Mouse (Mus musculus) forebrain, embryonic 11.5 days (tissue): ENCODE measurements around the gene Apol7a. TPM values are rescaled to one million over a fixed set of nuclear protein-coding genes. Genes with fewer than 3 reads are reported as not detected.
"Not testable (repeated sequence)": the region's sequence is repeated elsewhere in the genome, so short reads cannot be mapped to it uniquely, and the experiment has no call there.

ENCODE experiments used
- ATAC-seq: fragments of 200-750 bp; cut with Nextera tagmentation; replicated peaks from 2 replicates; pipeline ENCODE4 v1.8.0; 2017; ENCODE audit warnings: moderate TSS enrichment; ENCODE audit not compliant: low FRiP score
- DNase-seq: peaks from one replicate; pipeline ENCODE4 v3.0.0-alpha.2; 2017; ENCODE audit warnings: low spot score
- H3K27ac ChIP-seq: fragments of 300-500 bp; sonication (generic); 2 replicates; pipeline ENCODE4 v1.5.1; 2014; ENCODE audit warnings: low read depth, low read length
- H3K27me3 ChIP-seq: fragments of 300-500 bp; sonication (generic); 2 replicates; pipeline ENCODE4 v1.6.1; 2014; ENCODE audit warnings: mild to moderate bottlenecking, low read length, mixed read lengths; ENCODE audit not compliant: control insufficient read depth, insufficient read depth
- H3K36me3 ChIP-seq: fragments of 300-500 bp; sonication (generic); 2 replicates; pipeline ENCODE4 v1.6.1; 2014; ENCODE audit warnings: mild to moderate bottlenecking, low read length, moderate library complexity, mixed read lengths; ENCODE audit not compliant: control insufficient read depth, insufficient read depth
- H3K4me1 ChIP-seq: fragments of 300-500 bp; sonication (generic); replicated peaks from 2 replicates; pipeline ENCODE4 v1.6.1; 2014; ENCODE audit warnings: low read length, mixed read lengths; ENCODE audit not compliant: control insufficient read depth, insufficient read depth
- H3K4me2 ChIP-seq: fragments of 300-500 bp; sonication (generic); 2 replicates; pipeline ENCODE4 v1.6.1; 2014; ENCODE audit warnings: low read depth, mild to moderate bottlenecking, low read length, moderate library complexity, mixed read lengths; ENCODE audit not compliant: severe bottlenecking
- H3K4me3 ChIP-seq: fragments of 300-500 bp; sonication (generic); 2 replicates; pipeline ENCODE4 v1.5.1; 2014; ENCODE audit warnings: low read depth, low read length
- H3K9ac ChIP-seq: fragments of 300-500 bp; sonication (generic); 2 replicates; pipeline ENCODE4 v1.6.1; 2014; ENCODE audit warnings: low read length
- H3K9me3 ChIP-seq: fragments of 300-500 bp; sonication (generic); 2 replicates; pipeline ENCODE4 v1.6.1; 2016; ENCODE audit warnings: low read length, mixed read lengths; ENCODE audit not compliant: control insufficient read depth
- WGBS: fragments of 180-500 bp; shearing (Covaris S2); extraction: QIAGEN DNeasy Blood & Tissue Kit; methylation state at CpG from one replicate; pipeline ENCODE4 v1.1.7; 2014; 5-methylcytosine and 5-hydroxymethylcytosine counted together
- polyA plus RNA-seq: library from polyadenylated mRNA; unstranded; fragments of >200 nt; fragmentation: Nextera tagmentation; extraction: Ambion mirVana; gene quantifications from 2 replicates; pipeline ENCODE4 v1.2.1, GENCODE M21; 2014

The Apol7a gene
- polyA plus RNA-seq, 1 experiment from 2014 or later: not detected

DNA sequence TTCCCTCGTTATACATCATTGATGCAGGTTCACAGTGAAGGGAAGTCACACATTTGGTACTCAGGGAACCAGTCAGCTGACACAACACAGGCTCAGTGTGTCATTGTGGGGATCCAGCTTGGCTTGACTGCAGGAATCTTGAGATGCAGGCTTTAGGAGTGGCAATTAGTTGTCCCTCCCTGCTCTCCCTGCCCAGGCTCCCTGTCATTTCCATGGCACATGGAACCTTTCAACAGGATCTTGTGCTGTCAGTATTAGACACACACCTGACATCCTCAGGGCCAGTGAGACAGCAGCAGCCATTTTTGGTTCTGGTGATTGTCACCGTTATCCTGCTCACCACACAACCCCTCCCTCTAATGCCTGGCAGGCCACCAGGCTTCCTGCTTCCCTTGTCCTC lies 16.7 kb upstream of the Apol7a start:
- not testable (repeated sequence) for H3K4me3 ChIP-seq, H3K4me1 ChIP-seq, H3K27ac ChIP-seq, H3K9ac ChIP-seq, ATAC-seq, DNase-seq, H3K9me3 ChIP-seq, H3K4me2 ChIP-seq, H3K27me3 ChIP-seq, H3K36me3 ChIP-seq
- WGBS: 59% methylated on average over 2 of the region's 2 CpGs

DNA sequence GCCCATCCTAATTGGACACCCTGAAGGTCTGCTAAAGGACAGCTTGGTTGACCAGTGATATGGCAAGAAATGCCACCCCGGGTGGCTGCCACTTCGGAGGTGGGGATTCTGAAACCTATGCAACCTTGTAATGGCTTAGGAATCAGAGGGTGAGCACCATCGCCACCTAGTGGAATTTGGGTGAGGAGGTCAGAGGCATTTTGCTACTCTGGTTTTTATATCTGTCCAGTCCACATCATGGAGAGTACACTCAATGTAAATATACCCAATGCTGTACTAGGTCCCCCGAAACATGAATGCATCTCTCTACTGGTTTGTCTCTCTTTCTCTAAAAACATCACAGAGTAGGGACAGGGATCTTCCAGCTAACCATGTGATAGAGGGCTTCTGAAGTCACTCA lies 13.8 kb upstream of the Apol7a start:
- H3K27me3 ChIP-seq, ATAC-seq, H3K4me2 ChIP-seq, H3K9ac ChIP-seq, H3K4me3 ChIP-seq, H3K4me1 ChIP-seq, H3K9me3 ChIP-seq, H3K36me3 ChIP-seq, DNase-seq, H3K27ac ChIP-seq: not testable (repeated sequence)
- WGBS: 31% methylated on average over 4 of the region's 4 CpGs

GRCm38 (mm10) chr15:77411035-77411434 lies 12.1 kb upstream of the Apol7a start, which contains the start of gene Apol9a:
Gene Apol9a, minus strand, starts transcription at chr15:77411135.
- H3K27ac ChIP-seq, DNase-seq, H3K4me2 ChIP-seq, H3K27me3 ChIP-seq, H3K9ac ChIP-seq, ATAC-seq, H3K4me3 ChIP-seq, H3K9me3 ChIP-seq, H3K4me1 ChIP-seq, H3K36me3 ChIP-seq: not testable (repeated sequence)
- no CpG with 5 or more reads among the region's 4 CpGs for WGBS

DNA sequence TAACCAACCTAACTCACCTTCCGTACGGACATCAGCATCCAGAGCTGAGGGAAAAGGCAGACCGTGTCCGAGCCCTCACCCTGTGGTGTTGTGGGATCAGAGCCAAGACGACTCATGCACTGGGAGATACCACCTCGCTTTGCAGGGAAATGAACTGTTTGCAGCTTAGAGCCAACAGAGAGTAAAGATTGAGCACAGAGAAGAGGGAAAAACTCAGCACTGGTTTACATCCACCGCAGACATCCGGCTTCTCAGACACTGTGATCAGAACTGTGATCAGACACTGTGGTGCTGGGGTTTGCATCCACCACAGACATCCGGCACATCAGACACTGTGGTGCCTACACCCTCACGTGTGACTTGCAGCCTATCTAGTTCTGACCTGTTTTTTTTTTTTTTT lies 7.5 kb upstream of the Apol7a start:
- H3K27ac ChIP-seq, H3K9ac ChIP-seq, H3K4me1 ChIP-seq, ATAC-seq, H3K27me3 ChIP-seq, H3K36me3 ChIP-seq, H3K4me2 ChIP-seq, DNase-seq, H3K4me3 ChIP-seq, H3K9me3 ChIP-seq: not testable (repeated sequence)
- WGBS: 86% methylated on average over 10 of the region's 10 CpGs

GRCm38 (mm10) chr15:77397450-77398132 lies 1.3 kb downstream of the Apol7a start:
- not testable (repeated sequence) for DNase-seq, H3K9ac ChIP-seq, H3K36me3 ChIP-seq, H3K4me1 ChIP-seq, H3K27ac ChIP-seq, ATAC-seq, H3K9me3 ChIP-seq, H3K4me2 ChIP-seq, H3K27me3 ChIP-seq, H3K4me3 ChIP-seq
- WGBS: 87% methylated on average over 11 of the region's 11 CpGs

DNA sequence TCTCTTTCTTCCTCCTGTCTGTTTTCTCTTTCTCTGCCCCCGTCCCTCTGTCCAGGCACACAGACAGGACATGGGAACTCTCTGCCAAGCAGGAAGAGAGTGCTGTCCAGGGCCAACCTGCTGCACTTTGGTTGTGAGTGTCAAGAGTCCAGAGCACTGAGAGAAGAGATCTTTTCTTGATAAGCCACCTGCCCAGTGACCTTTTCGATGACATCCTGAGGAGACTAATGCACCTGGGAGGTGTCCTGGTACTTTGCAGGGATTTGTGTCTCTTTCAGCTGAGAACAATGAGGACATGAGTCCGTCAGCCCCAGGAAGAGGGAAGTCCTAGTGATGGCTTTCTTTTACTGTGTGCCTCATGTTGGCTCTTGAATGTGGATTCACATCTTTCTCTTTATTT lies 5.1 kb downstream of the Apol7a start:
- H3K9me3 ChIP-seq, ATAC-seq, DNase-seq: not testable (repeated sequence)

DNA sequence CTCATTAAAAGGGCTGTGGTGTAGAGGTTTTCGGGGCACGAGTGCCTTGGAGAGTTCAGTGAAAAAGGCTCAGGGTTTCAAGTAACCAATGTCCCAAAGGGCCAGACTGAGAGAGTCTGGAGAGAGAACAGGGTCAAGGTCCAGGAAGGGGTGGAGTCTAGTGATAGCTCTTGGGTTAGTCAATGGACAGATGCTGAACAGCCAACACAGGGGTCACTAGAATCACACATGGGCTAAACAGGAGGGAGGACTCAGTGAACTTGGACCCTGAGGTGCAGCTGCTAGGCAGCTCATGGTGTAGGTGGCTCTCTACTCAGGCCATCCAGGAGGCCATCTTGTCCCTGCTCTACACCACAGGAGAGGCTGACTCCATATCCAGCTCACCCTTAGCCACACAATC lies 11.4 kb downstream of the Apol7a start:
- Histone ChIP-seq H3K27me3 (no peaks in the 10 kb centered on the region), H3K4me3 (no peak overlapping the region), H3K36me3 (no peaks in the 10 kb centered on the region), H3K4me2 (no peak overlapping the region), H3K9ac (no peak overlapping the region), H3K9me3 (no peaks in the 10 kb centered on the region), H3K27ac (no peak overlapping the region), H3K4me1 (no peaks in the 10 kb centered on the region)
- DNase-seq (no peak), ATAC-seq (no peak)
- WGBS: 89% methylated on average over 2 of the region's 2 CpGs

More for the DNA sequence above, 5.1 kb downstream of the Apol7a start:
- H3K27me3 ChIP-seq, H3K36me3 ChIP-seq, H3K27ac ChIP-seq, H3K4me2 ChIP-seq, H3K4me1 ChIP-seq, H3K9ac ChIP-seq, H3K4me3 ChIP-seq: not testable (repeated sequence)
- WGBS: 59% methylated on average over 3 of the region's 3 CpGs

DNA sequence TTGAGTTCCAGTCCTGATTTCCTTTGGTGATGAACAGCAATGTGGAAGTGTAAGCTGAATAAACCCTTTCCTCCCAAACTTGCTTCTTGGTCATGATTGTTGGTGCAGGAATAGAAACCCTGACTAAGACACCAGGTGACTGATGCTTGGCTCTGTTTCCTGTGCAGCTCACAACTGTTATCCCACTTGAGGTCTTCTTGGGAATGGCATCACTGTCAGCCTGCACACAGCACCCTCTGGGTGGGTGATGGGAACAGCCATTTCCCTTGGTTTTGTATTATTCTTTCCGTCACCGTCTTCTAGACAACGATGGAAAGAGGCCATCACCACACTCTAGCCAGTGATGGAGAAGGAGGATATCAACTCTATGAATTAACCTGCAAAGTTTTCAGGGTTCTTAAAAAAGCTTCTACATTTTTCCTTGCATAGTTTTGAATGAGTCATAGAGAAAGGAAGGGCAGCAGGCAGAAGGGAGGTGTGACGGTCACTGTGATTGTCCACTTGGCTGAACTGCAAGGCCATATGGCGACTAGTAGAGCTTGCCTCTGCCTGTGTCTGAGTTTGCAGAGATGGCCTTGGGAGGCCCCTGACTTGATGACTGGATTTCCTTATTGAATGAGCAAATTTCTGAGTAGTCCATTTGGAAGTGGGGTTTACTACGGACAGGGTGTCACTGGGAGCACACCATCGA lies 14.4 kb downstream of the Apol7a start:
- H3K9me3 ChIP-seq: no peaks in the 10 kb centered on the region
- no peaks in the 10 kb centered on the region for H3K27me3 ChIP-seq
- no peaks in the 10 kb centered on the region for H3K36me3 ChIP-seq
- ATAC-seq (no peak), DNase-seq (no peak)
- H3K4me2 ChIP-seq: no peak overlapping the region
- no peak overlapping the region for H3K27ac ChIP-seq
- WGBS: 90% methylated on average over 7 of the region's 7 CpGs
- no peak overlapping the region for H3K4me3 ChIP-seq
- H3K4me1 ChIP-seq: no peaks in the 10 kb centered on the region
- no peak overlapping the region for H3K9ac ChIP-seq

- H3K4me2 ChIP-seq: no peak overlapping the region
- ATAC-seq: no peak
- no peaks in the 10 kb centered on the region for H3K27me3 ChIP-seq
- H3K9me3 ChIP-seq: no peaks in the 10 kb centered on the region
- H3K9ac ChIP-seq: no peak overlapping the region
- H3K27ac ChIP-seq: no peak overlapping the region
- H3K4me3 ChIP-seq: no peak overlapping the region
- 76% methylated on average over 1 of the region's 1 CpGs for WGBS
- H3K4me1 ChIP-seq: no peaks in the 10 kb centered on the region
- DNase-seq: no peak
- H3K36me3 ChIP-seq: no peaks in the 10 kb centered on the region
These were observed 16.0 kb downstream of the Apol7a start for GRCm38 (mm10) chr15:77382880-77383279.
